Mouse (Mus musculus): ENCODE measurements around the gene Glis1. TPM values are rescaled to one million over a fixed set of nuclear protein-coding genes. Genes with fewer than 3 reads are reported as not detected.

The Glis1 gene
- polyA plus RNA-seq, 1 experiment from 2014 or later, result 1.7 TPM

DNA sequence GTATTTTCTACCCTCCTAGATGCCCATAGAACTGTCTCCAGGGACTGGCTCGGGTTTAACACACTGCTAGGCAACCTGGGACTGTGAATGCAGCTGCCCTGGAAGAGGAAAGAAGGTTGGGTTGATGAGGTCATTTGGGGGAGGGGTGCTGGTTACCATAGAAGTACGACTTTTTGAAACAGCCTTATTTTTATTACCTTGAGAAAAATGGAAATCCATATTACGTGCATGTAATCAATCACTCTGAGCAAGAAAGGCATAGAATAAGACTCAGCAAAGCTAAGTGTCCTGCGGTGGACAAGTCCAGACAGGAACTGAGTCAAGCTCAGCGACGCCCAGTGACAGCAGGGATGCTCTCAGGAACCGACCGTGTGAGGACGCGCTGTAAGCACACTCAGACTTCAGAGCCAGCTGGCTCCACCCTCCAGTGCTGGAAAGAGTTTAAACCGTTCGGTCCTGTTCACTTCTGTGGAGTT lies 216.7 kb downstream of the Glis1 start:
- peak overlapping the region; percentile 18; the same call in 1 of the 2 replicates for H3K27ac ChIP-seq
- peaks cover 26% of the 10 kb centered on the region for H3K4me1 ChIP-seq (replicated peaks)
- H3K4me3 ChIP-seq, result no peak overlapping the region
- peaks cover 13% of the 10 kb centered on the region; the same call in 1 of the 2 replicates for H3K27me3 ChIP-seq
- H3K4me2 ChIP-seq, result peak overlapping the region; percentile 17; the same call in 1 of the 2 replicates
- no peaks in the 10 kb centered on the region for H3K9me3 ChIP-seq
- ATAC-seq (ENCODE audit: low FRiP score), result 0 out of 2 replicates have a peak, but pooled peaks have one; percentile 17
- no peak overlapping the region for H3K9ac ChIP-seq
- H3K36me3 ChIP-seq, result no peaks in the 10 kb centered on the region
- WGBS, result 18% methylated on average over 12 of the region's 12 CpGs

DNA sequence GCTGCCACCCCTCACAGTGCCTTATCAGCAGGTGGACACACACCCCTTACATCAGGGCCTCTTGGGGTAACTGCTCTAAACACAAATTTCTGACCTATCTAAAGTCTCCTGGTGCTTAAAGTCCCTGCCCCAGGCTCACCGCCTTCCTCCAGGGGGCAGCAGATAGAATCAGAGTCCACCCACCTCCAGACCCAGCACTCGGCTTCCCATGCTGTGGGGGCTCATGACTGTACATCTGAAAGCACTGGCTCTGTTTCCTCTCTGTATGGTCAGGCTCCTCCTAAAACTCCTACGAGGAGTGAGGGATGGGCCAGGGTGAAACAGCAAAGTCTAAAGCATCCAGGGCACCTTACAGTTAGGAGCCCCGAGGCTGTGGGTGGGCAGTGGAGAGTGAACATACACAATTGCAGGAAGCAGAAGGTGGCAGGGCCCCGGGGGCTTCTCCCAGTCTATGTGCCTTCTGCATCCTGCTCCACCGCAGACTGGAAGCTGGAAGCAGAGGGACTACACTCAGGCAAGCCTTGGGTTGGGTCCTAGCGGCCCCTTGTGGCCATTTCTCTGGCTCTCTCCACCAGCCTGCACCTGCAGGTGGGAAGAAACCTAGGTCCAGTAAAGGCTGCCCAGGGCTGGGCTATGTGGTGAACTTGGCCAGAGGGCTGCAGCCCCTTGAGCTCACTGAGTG lies 218.3 kb downstream of the Glis1 start:
- Histone ChIP-seq H3K4me1 (replicated peaks) (peaks cover 26% of the 10 kb centered on the region), H3K9me3 (no peaks in the 10 kb centered on the region), H3K9ac (no peak overlapping the region), H3K4me3 (no peak overlapping the region), H3K4me2 (no peak overlapping the region), H3K27me3 (peaks cover 15% of the 10 kb centered on the region; the same call in 1 of the 2 replicates), H3K27ac (no peak overlapping the region), H3K36me3 (no peaks in the 10 kb centered on the region)
- peak; percentile 85 for ATAC-seq (ENCODE audit: low FRiP score)
- 12% methylated on average over 7 of the region's 7 CpGs for WGBS

DNA sequence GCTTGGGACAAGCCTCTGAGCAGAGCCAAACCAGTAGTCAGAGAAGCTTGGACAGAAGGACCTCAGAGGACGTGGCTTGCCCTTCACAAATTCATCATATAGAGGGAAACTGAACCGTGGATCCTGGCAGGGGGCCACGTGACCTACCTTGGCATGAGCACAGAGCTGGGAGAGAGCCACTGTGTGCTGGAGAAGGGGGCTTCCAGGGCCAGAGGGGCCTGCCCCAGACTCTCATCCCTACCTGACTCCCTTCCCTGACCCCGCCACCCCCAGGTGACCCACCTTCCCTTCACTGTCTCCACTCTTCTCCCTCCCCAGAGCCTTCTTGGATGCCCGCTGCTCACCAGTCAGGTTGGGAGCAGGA lies 218.9 kb downstream of the Glis1 start:
- no peaks in the 10 kb centered on the region for H3K36me3 ChIP-seq
- WGBS, result 69% methylated on average over 5 of the region's 5 CpGs
- H3K9me3 ChIP-seq, result no peaks in the 10 kb centered on the region
- H3K27me3 ChIP-seq, result peaks cover 15% of the 10 kb centered on the region; the same call in 1 of the 2 replicates
- H3K9ac ChIP-seq, result no peak overlapping the region
- H3K27ac ChIP-seq, result no peak overlapping the region
- no peak overlapping the region for H3K4me2 ChIP-seq
- peak; percentile 52 for ATAC-seq (ENCODE audit: low FRiP score)
- no peak overlapping the region for H3K4me3 ChIP-seq
- H3K4me1 ChIP-seq (replicated peaks), result peaks cover 26% of the 10 kb centered on the region

DNA sequence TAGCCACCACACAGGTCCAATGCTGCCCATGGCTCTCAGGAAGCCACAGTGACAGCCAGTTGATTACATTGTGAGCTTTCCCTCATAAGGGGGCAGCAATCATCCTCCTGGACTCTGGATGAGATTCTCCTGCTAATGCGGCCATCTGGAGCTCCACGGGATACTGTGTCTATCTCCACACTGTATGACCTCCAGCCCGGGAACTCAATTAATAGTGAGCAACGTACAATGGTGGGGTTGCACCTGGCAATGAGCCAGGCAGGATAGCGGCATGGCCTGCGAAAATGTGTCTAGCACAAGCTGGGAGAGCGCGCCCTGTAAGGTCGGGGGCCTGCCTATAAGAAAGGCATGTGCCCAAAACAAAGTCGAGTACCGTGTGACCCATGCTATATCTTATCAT lies 226.3 kb downstream of the Glis1 start:
- H3K36me3 ChIP-seq, result no peaks in the 10 kb centered on the region
- ATAC-seq (ENCODE audit: low FRiP score), result no peak
- no peak overlapping the region for H3K4me2 ChIP-seq
- peaks cover 2% of the 10 kb centered on the region; the same call in 1 of the 2 replicates for H3K4me1 ChIP-seq (replicated peaks)
- H3K4me3 ChIP-seq, result no peak overlapping the region
- no peaks in the 10 kb centered on the region for H3K9me3 ChIP-seq
- WGBS, result 74% methylated on average over 11 of the region's 11 CpGs
- no peak overlapping the region for H3K27ac ChIP-seq
- no peak overlapping the region for H3K9ac ChIP-seq
- peaks cover 6% of the 10 kb centered on the region; the same call in 1 of the 2 replicates for H3K27me3 ChIP-seq

DNA sequence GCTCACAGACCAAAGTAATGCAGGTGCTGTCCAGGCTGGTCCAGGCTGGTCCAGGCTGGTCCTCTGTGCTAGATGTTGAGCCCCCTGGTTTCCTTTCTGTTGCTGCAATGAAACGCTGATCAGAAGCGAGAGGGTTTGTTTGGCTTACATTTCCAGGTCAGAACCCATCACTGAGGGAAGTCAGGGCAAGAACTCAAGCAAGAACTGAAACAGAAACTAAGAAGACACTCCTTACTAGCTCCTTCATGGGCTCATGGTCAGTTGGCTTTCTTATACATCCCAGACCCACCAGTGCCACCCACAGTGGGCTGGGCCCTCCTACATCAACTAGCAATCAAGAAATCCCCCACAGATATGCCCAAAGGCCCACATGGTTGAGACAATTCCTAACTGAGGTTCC lies 234.1 kb downstream of the Glis1 start:
- H3K9ac ChIP-seq, result no peak overlapping the region
- H3K4me1 ChIP-seq (replicated peaks), result peaks cover 6% of the 10 kb centered on the region
- no peak overlapping the region for H3K4me3 ChIP-seq
- H3K9me3 ChIP-seq, result no peaks in the 10 kb centered on the region
- H3K4me2 ChIP-seq, result no peak overlapping the region
- no peaks in the 10 kb centered on the region for H3K36me3 ChIP-seq
- H3K27me3 ChIP-seq, result no peaks in the 10 kb centered on the region
- H3K27ac ChIP-seq, result no peak overlapping the region
- WGBS, result 91% methylated on average over 2 of the region's 2 CpGs
- ATAC-seq (ENCODE audit: low FRiP score), result no peak

DNA sequence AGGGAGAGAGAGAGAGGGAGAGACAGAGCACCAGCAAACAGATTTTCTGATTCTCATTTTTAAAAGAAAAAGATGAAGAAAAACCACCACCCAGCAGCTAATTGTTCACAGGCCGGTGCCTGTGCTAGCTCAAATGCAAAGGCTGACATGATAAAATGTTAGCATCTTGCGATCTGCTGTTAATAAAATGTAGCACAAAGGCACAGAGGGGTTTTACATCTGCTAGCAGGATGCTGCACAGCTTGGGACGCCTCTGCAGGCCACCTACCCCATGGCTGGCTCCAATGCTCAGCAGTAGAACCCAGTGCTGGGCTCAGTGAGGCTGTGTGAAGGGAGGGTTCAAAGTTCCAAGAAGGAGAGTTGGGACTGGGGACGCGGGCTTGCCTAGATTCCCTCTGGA lies 236.3 kb downstream of the Glis1 start:
- Histone ChIP-seq H3K4me2 (no peak overlapping the region), H3K27ac (no peak overlapping the region; the same call in 1 of the 2 replicates), H3K27me3 (no peaks in the 10 kb centered on the region), H3K4me1 (replicated peaks) (peaks cover 14% of the 10 kb centered on the region), H3K4me3 (no peak overlapping the region), H3K9me3 (no peaks in the 10 kb centered on the region), H3K9ac (no peak overlapping the region), H3K36me3 (no peaks in the 10 kb centered on the region)
- no peak for ATAC-seq (ENCODE audit: low FRiP score)
- 64% methylated on average over 5 of the region's 5 CpGs for WGBS

DNA sequence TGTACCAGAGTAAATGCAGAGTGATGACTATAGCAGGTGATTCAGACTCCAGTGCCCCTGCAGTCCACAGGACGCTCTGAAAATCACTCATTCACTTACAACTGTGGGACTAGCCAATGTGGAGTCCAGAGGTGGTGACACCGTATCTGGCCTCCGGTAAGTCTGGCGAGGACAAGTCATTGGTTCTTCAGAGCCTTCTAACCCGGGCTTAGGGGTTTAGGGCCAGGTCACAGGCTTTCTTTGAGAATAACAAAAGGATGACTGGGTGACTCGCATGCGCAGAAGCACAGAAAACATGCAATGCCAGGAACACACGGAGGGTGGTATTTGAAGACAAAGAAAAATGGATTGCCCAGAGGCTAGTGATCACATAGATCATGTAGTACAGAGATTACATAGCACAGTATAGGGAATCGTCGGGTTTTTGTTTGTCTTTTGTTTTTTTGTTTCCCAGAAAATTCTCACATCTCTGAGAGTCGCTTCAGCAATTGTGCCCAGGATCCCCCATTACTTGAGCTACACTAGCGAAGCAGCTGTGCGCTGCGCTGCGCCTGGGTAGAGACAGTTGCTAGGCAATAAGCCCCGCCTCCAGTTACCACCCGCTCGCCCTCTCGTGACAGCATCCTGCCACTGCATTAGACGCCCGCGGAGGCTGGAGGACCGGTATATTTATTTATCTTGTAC lies 239.4 kb downstream of the Glis1 start:
- Histone ChIP-seq H3K4me3 (0 out of 2 replicates have a peak overlapping the region, but pooled peaks have one; percentile 3), H3K27ac (peak overlapping the region; percentile 95), H3K4me2 (peak overlapping the region; percentile 38), H3K27me3 (peaks cover 9% of the 10 kb centered on the region; the same call in 1 of the 2 replicates), H3K4me1 (replicated peaks) (peaks cover 20% of the 10 kb centered on the region), H3K9me3 (no peaks in the 10 kb centered on the region), H3K36me3 (no peaks in the 10 kb centered on the region), H3K9ac (peak overlapping the region; percentile 63)
- 7% methylated on average over 23 of the region's 23 CpGs for WGBS
- peak; percentile 94 for ATAC-seq (ENCODE audit: low FRiP score)

DNA sequence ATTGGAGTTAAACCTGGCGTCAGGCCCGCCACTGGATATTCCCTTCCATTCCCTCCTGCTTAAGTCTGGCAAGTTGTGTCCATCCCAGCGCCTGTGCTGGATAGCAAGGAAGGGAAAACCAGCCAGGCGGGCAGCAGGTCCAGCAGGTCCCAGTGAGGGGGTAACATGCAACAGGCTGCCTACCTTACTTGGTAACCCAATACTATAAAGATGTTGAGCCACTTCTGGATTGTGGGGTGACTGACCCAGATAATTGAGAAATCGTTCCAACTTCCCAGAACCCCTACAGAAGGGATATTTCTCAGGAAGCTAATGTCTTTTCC lies 239.9 kb downstream of the Glis1 start:
- Histone ChIP-seq H3K9me3 (no peaks in the 10 kb centered on the region), H3K4me2 (peak overlapping the region; percentile 38), H3K4me3 (no peak overlapping the region), H3K4me1 (replicated peaks) (peaks cover 25% of the 10 kb centered on the region), H3K36me3 (no peaks in the 10 kb centered on the region), H3K27me3 (peaks cover 9% of the 10 kb centered on the region; the same call in 1 of the 2 replicates), H3K9ac (no peak overlapping the region), H3K27ac (peak overlapping the region; percentile 95)
- 28% methylated on average over 5 of the region's 5 CpGs for WGBS
- no peak; the same call in 1 of the 2 replicates for ATAC-seq (ENCODE audit: low FRiP score)

DNA sequence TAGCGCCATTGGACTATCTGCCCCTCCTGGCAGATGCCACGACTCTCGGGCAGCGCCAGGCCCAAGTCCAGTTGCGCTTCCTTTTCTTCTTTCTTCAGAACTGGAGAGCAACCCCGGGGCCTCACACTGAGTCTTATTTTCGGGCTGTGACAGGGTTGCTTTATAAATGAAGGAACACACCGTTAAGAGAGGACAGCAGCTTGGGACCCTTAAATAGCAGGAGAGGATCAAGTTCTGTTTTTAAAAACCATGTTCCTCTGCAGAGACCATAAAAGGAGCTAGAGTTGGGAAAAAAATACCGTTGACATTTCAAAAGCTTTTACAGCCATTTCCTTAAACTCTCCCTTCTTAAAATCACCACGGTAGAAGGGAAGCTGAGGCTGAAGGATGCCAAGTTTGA lies 241.3 kb downstream of the Glis1 start:
- H3K36me3 ChIP-seq, result no peaks in the 10 kb centered on the region
- peaks cover 9% of the 10 kb centered on the region; the same call in 1 of the 2 replicates for H3K27me3 ChIP-seq
- H3K4me3 ChIP-seq, result no peak overlapping the region
- WGBS, result 62% methylated on average over 10 of the region's 10 CpGs
- H3K4me2 ChIP-seq, result no peak overlapping the region
- H3K9me3 ChIP-seq, result no peaks in the 10 kb centered on the region
- no peak overlapping the region for H3K9ac ChIP-seq
- no peak for ATAC-seq (ENCODE audit: low FRiP score)
- H3K4me1 ChIP-seq (replicated peaks), result peaks cover 39% of the 10 kb centered on the region
- H3K27ac ChIP-seq, result no peak overlapping the region

DNA sequence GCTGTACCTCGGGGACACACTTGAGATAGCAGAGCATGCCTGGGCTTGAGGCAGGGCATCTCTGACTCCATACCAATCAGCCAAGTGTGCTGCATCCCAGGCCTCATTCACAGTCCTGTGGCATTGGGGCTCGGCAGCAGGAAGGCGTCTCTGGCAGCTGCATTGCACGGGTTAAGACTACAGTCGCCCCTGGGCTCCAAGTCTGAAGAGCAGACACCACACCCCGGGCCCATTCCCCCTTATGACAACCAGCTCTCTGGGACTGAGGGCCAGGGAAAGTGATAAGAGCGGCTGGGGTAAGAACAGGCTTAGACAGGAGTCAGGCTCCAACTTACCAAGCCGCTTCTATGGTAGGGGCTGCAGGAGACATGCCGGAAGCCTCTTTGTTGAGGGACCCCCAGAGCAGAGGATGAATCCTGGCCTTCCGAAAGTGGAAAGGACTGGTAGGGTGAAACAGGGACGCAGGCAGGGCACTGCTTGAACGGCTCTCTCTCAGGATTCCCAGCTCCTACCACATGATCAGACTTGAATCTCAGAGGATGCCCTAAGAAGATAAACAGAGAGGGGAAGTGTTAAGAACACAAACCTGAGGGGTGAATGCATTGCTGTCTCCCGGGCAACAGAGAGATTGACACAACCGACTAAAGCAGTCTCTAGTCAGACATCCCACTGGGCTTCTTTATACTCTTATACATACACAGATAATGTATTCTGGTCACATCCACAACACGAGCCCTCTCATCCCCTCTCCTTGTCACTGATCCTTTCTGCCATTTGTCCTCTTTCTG lies 246.1 kb downstream of the Glis1 start:
- Histone ChIP-seq H3K4me2 (peak overlapping the region; percentile 46), H3K4me1 (replicated peaks) (peaks cover 35% of the 10 kb centered on the region), H3K36me3 (no peaks in the 10 kb centered on the region), H3K9me3 (no peaks in the 10 kb centered on the region), H3K27ac (peak overlapping the region; percentile 91), H3K27me3 (peaks cover 19% of the 10 kb centered on the region; the same call in 1 of the 2 replicates), H3K4me3 (peak overlapping the region; percentile 22), H3K9ac (peak overlapping the region; percentile 46)
- ATAC-seq (ENCODE audit: low FRiP score), result peak; percentile 80
- WGBS, result 20% methylated on average over 15 of the region's 15 CpGs

DNA sequence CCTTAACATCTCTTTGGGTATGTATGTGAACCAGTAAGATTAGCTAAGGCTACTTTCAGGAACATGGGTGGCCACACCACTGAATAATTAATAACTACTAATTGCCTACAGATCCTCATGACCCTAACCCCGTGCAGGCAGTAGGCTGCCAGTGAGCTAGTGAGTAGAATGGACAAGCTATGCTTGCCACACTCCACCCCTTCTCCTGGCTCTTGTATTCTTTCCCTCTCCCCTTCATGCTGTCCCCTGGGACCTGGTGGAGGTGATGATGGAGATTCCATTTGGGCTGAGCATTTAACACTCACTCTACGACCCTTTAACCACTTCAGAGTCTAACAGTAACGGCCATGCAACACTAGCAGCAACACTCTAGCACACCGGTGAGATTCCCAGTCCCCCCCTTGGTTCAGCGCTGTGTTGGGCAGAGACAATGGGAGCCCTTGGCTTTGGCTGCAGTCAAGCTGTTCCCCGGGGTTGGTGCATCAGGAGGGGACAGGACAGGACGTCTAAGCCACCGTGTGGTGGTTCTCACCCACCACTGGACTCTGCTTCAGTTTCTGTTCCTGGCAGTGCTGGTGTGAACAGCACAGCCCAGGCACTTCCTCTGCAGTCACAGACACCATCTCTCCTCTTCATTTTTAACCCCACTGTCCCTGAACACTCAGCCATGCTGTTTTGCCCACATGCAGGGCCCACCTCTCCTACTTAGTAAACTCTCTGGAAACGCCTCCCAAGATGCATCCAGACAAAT lies 246.9 kb downstream of the Glis1 start:
- 0 out of 2 replicates have a peak, but pooled peaks cover 15% of the 10 kb centered on the region for H3K27me3 ChIP-seq
- H3K9ac ChIP-seq, result no peak overlapping the region
- no peaks in the 10 kb centered on the region for H3K36me3 ChIP-seq
- H3K4me3 ChIP-seq, result no peak overlapping the region
- ATAC-seq (ENCODE audit: low FRiP score), result peak; percentile 50
- peak overlapping the region; percentile 91 for H3K27ac ChIP-seq
- peaks cover 35% of the 10 kb centered on the region for H3K4me1 ChIP-seq (replicated peaks)
- WGBS, result 22% methylated on average over 9 of the region's 9 CpGs
- H3K9me3 ChIP-seq, result no peaks in the 10 kb centered on the region
- H3K4me2 ChIP-seq, result peak overlapping the region; percentile 46

Measured in hindbrain, embryonic 13.5 days (tissue).